Mouse (Mus musculus): Measurements from ENCODE around the gene Cfap44.

DNA sequence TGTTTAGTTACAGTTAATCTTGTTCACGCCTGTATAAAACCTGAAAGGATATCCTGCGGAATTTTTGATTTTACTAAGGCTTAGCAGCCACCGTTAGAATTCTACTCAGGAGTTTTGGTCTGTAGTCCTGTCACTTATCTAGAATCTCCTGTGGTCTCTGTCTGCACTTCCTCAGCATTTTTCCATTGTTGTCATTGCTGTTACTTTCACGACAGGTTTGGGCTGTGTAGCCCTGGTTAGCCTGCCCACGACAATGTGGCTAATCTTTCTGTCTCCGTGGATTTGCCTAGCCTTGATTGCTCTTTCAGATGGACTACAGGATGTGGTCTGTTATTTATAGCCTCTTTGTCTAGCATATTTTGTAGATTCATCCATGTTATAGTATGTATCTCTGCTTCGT is 38.3 kb upstream of the Cfap44 start:
- TF ChIP-seq EP300 (IDR thresholded peaks at IDR 0.05) (no peak), CTCF (IDR thresholded peaks at IDR 0.05) (no peak)
